ENCODE assay signal across 18 mouse cellular contexts in genomic region chr19:58889306-58890038, GRCm38 (mm10). TPM values are rescaled to one million over a fixed set of nuclear protein-coding genes. Genes with fewer than 3 reads are reported as not detected.
DNase-seq lines count a peak whose midpoint lies in the region; ATAC-seq and TF ChIP-seq lines count a peak whose summit lies in the region.
"Had no signal": no experiment of that assay in that cellular context is flagged by ENCODE, and none has a peak within 500 bp of the region (broad histone marks: within the 10 kb centered on the region; RNA-seq: fewer than 3 reads in every experiment).

No protein-coding gene starts in this region.

- peak overlapping the region; percentile 55 for H3K4me3 ChIP-seq in testis, adult 2 months (ENCODE audit: control insufficient read depth, low read depth, low read length)
- no peak overlapping the region for H3K4me3 ChIP-seq in hindbrain, embryonic 16.5 days (ENCODE audit: low read length)
- H3K4me3 ChIP-seq in midbrain, embryonic 15.5 days = no peak overlapping the region
- H3K4me3 ChIP-seq: layer of hippocampus, adult 2 months had no signal

- H3K4me2 ChIP-seq in hindbrain, embryonic 16.5 days (ENCODE audit: low read length) = no peak overlapping the region
- H3K4me2 ChIP-seq in midbrain, embryonic 15.5 days = no peak overlapping the region

- no peak; the same call in 1 of the 2 replicates for TF ChIP-seq POLR2A in testis, adult 2 months (IDR thresholded peaks at IDR 0.05; ENCODE audit: control insufficient read depth, low read depth, low read length)

- no peaks in the 10 kb centered on the region for H3K9me3 ChIP-seq in hindbrain, embryonic 16.5 days (ENCODE audit: control insufficient read depth, low read length)
- H3K9me3 ChIP-seq in midbrain, embryonic 15.5 days = no peaks in the 10 kb centered on the region

- peaks cover 5% of the 10 kb centered on the region for H3K4me1 ChIP-seq in testis, adult 2 months (ENCODE audit: control insufficient read depth, insufficient read depth, low read length)
- H3K4me1 ChIP-seq in hindbrain, embryonic 16.5 days (ENCODE audit: control insufficient read depth, insufficient read depth, low read depth, low read length) = peaks cover 5% of the 10 kb centered on the region
- H3K4me1 ChIP-seq in midbrain, embryonic 15.5 days = peaks cover 9% of the 10 kb centered on the region; the same call in 1 of the 2 replicates

- no peak for DNase-seq in testis, postnatal 10 days (ENCODE audit: low spot score)
- no peak for DNase-seq in MN1 (ENCODE audit: low spot score)
- DNase-seq in Muller cell, postnatal 12 days (ENCODE audit: inconsistent ontology term) = no peak
- no peak for DNase-seq in ovary, adult 18-20 months (ENCODE audit: low spot score)
- DNase-seq: gastrocnemius, postnatal 10 days; kidney, adult 9 months; liver; lung, adult 2 months; right cerebral cortex, postnatal 14 days; thymus, adult 18-20 months had no signal

- peak overlapping the region; percentile 13; the same call in 1 of the 2 replicates for H3K9ac ChIP-seq in hindbrain, embryonic 16.5 days (ENCODE audit: low read depth, low read length)
- H3K9ac ChIP-seq in midbrain, embryonic 15.5 days = no peak overlapping the region

- 48% methylated on average over 8 of the region's 8 CpGs for WGBS in hindbrain, embryonic 16.5 days
- 50% methylated on average over 8 of the region's 8 CpGs for WGBS in midbrain, embryonic 15.5 days

- TF ChIP-seq CTCF in testis, adult 2 months (IDR thresholded peaks at IDR 0.05; ENCODE audit: control insufficient read depth, insufficient read depth, insufficient replicate concordance, low read depth, low read length) = no peak

- ATAC-seq in hindbrain, embryonic 16.5 days = peak; percentile 79
- no peak; the same call in 1 of the 2 replicates for ATAC-seq in midbrain, embryonic 15.5 days (replicated peaks)
- ATAC-seq: forebrain, embryonic 14.5 days; Patski had no signal

- H3K27me3 ChIP-seq in testis, adult 2 months (ENCODE audit: control insufficient read depth, insufficient read depth, low read length) = no peaks in the 10 kb centered on the region
- no peaks in the 10 kb centered on the region for H3K27me3 ChIP-seq in hindbrain, embryonic 16.5 days (replicated peaks; ENCODE audit: control insufficient read depth, insufficient read depth, low read length)
- H3K27me3 ChIP-seq in midbrain, embryonic 15.5 days (replicated peaks) = no peaks in the 10 kb centered on the region
- H3K27me3 ChIP-seq: CH12.LX had no signal

- peak overlapping the region; percentile 46; the same call in 1 of the 2 replicates for H3K27ac ChIP-seq in testis, adult 2 months (ENCODE audit: control insufficient read depth, insufficient read depth, low read depth, low read length)
- H3K27ac ChIP-seq in hindbrain, embryonic 16.5 days (ENCODE audit: low read depth, low read length) = peak overlapping the region; percentile 63; the same call in 1 of the 2 replicates
- peak overlapping the region; percentile 59 for H3K27ac ChIP-seq in midbrain, embryonic 15.5 days
- H3K27ac ChIP-seq: layer of hippocampus, adult 2 months; macrophage had no signal

- no peaks in the 10 kb centered on the region for H3K36me3 ChIP-seq in testis, adult 2 months (ENCODE audit: control insufficient read depth, insufficient read depth, low read length)
- H3K36me3 ChIP-seq in hindbrain, embryonic 16.5 days (ENCODE audit: control insufficient read depth, insufficient read depth, low read length) = no peaks in the 10 kb centered on the region
- H3K36me3 ChIP-seq in midbrain, embryonic 15.5 days (replicated peaks) = no peaks in the 10 kb centered on the region

RNA-seq across cellular contexts. Expression of gene Eno4, which starts 53.8 kb away (rescaled TPM):
- 33.5 and 33.7 TPM in 2 replicates for polyA plus RNA-seq in testis, adult 2 months (2012; rRNA removed)
- 2.1 and 2.2 TPM in 2 replicates for polyA plus RNA-seq in hindbrain, embryonic 16.5 days (2015; fragmentation: Nextera tagmentation; extraction: Ambion mirVana)
- 1.2 and 1.3 TPM in 2 replicates for polyA plus RNA-seq in midbrain, embryonic 15.5 days (2015; fragmentation: Nextera tagmentation; extraction: Ambion mirVana)
- polyA plus RNA-seq: macrophage had no signal

RNA-seq across cellular contexts. Expression of gene Hspa12a, which starts 54.0 kb away (rescaled TPM):
- polyA plus RNA-seq in testis, adult 2 months (2012; rRNA removed) = 51.0 and 52.5 TPM in 2 replicates
- 62.6 and 73.1 TPM in 2 replicates for polyA plus RNA-seq in hindbrain, embryonic 16.5 days (2015; fragmentation: Nextera tagmentation; extraction: Ambion mirVana)
- 52.6 and 53.0 TPM in 2 replicates for polyA plus RNA-seq in midbrain, embryonic 15.5 days (2015; fragmentation: Nextera tagmentation; extraction: Ambion mirVana)
- polyA plus RNA-seq: macrophage had no signal

Comparison
In these comparisons a context has a peak if more than half of its experiments do, and no peak if none do; other contexts are left out.
1. RNA of gene Eno4, which starts 53.8 kb away (polyA plus RNA-seq): 33.5 to 33.7 TPM in testis, adult 2 months; 2.1 to 2.2 TPM in hindbrain, embryonic 16.5 days and 1.2 to 1.3 TPM in midbrain, embryonic 15.5 days; every median in the first group is over 10 times any median in the second.
2. Peak in every context shown above with its lines, with median percentiles within 50 percentile points of each other: H3K27ac ChIP-seq.